Mouse (Mus musculus): ENCODE results near the gene Cbx1.
"Not testable (repeated sequence)": the region's sequence is repeated elsewhere in the genome, so short reads cannot be mapped to it uniquely, and the experiment has no call there.

The Cbx1 gene

GRCm38 (mm10) chr11:96775665-96776064 lies 13.3 kb upstream of the Cbx1 start:
- no peak for DNase-seq (ENCODE audit: low spot score)

DNA sequence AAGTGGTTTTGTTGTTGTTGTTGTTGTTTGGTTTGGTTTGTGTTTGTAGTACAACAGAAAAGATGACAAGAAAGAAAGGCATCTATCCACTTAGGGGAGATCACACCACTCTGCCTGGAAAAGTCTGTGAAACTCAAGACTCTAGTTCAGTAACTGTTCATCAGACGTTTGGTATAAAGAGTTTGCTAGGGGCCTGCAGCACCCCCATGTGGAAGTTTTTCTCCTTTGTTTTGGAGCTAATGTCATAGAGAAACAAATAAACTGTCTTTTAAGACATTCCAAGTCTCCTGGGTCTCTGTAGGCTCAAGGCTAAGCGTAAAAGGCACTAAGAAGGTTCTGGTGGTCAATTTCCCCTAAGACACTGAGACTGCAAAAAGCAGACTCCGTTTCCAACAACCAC lies 12.9 kb upstream of the Cbx1 start:
- no peak for DNase-seq (ENCODE audit: low spot score)

- DNase-seq (ENCODE audit: low spot score) = peak; percentile 99
These were observed 11.7 kb upstream of the Cbx1 start, which contains the start of gene Snx11 for GRCm38 (mm10) chr11:96776968-96777962. TSS of gene Snx11 (minus strand) at chr11:96777559.

GRCm38 (mm10) chr11:96778061-96778627 lies 10.8 kb upstream of the Cbx1 start:
- DNase-seq (ENCODE audit: low spot score) = not testable (repeated sequence)

DNA sequence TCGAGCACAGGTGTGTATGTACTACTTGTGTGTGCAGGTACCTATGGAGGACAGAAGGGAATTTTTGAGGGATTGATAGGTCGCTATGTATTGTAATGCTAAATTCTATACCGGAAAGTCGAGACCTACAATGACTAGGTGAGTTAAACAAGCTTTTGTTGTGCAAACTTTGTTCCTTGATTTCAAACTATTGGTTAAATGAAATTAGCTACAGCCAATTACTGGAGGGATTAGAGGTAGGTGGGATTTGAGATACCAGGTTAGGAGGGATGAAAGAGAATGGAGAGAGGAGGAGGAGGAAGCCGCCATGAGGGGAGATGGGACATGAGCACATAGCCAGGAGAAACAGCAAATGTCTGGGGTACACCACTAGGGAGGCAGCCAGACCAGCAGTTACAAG lies 8.6 kb upstream of the Cbx1 start:
- no peak for DNase-seq (ENCODE audit: low spot score)

- DNase-seq (ENCODE audit: low spot score) = no peak
These were observed 7.5 kb upstream of the Cbx1 start for GRCm38 (mm10) chr11:96781425-96781824.

DNA sequence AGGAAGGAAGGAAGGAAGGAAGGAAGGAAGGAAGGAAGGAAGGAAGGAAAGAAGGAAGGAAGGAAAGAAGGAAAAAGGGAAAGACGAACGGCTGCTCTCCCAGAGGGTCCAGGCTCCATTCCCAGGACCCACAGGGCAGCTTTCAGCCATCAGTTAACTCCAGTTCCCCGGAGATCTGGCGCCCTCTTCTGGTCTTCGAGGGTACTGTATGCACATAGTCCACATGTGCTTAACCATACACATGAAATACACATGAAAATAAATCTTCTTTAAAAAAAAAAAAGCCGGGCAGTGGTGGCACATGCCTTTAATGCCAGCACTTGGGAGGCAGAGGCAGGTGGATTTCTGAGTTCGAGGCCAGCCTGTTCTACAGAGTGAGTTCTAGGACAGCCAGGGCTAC lies 4.1 kb upstream of the Cbx1 start:
- not testable (repeated sequence) for DNase-seq (ENCODE audit: low spot score)

DNA sequence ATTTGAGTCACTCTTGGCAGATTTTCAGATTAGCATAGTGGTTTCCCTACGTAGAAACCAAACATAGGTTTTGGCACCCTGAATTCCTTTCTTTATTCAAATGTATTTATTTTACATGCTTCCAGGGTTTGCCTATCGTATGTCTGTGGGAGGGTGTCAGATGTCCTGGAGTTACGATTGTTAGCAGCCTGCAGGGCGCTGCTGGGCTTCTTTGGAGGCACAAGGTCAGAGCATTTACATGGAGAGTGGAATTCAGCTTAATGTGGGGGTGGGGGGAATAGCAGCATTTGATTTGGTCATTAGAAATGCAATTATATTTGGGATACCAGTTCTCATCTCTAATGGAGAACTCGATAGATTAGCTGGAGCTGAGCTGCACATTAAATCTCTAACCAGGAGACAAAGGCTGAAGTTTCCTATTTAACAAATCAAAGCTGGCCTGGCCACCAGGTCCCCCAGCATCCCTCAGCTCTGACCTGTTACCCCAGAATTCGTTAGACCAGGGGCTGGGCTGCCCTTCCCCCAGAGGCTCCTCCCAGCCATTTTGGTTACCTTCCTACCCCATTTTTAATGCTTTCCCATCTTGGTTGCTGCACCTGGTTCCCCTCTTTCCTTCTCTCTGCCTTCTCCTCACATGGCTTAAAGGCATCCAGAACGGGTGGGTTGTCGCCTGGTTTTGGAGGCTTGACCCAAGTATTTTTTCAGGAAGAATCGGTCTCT lies 2.0 kb upstream of the Cbx1 start:
- DNase-seq (ENCODE audit: low spot score) = no peak

DNA sequence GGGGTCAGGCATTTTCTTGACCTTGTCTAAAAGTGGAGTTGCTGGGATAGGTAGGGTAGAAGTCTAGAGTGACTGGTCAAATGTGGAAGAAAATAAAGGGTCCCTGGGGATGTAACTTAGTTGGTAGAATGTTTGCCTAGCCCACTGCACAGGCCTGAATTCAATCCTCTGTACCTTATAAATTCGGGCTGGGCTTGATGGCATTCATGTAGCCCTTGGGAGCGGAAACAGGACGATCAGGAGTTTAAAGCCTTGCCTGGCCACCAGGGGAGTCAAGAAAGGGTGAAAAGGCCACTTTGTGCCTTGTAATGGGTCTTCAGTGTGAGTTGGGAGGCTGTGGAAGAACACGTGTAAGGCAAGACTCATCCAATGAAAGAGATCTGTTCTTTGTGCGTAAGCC lies 1.1 kb downstream of the Cbx1 start:
- DNase-seq (ENCODE audit: low spot score) = no peak

- no peak for DNase-seq (ENCODE audit: low spot score)
These were observed 1.8 kb downstream of the Cbx1 start for GRCm38 (mm10) chr11:96790681-96791080.

DNA sequence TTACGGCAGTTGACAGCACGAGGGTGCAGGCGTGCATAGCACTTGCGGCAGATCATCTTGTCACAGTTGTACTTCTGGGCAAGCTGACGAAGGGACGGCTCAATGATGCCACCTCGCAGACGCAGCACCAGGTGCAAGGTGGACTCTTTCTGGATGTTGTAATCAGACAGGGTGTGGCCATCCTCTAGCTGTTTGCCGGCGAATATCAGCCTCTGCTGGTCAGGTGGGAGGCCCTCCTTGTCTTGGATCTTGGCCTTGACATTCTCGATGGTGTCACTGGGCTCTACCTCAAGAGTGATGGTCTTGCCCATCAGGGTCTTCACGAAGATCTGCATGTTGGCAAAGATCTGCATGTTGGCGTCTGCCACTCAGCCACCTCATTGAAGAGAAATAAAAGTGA lies 6.6 kb downstream of the Cbx1 start:
- DNase-seq (ENCODE audit: low spot score) = no peak

- DNase-seq (ENCODE audit: low spot score) = no peak
These were observed 7.2 kb downstream of the Cbx1 start for GRCm38 (mm10) chr11:96796081-96796480.

GRCm38 (mm10) chr11:96796586-96796985 lies 7.7 kb downstream of the Cbx1 start:
- DNase-seq (ENCODE audit: low spot score) = no peak

DNA sequence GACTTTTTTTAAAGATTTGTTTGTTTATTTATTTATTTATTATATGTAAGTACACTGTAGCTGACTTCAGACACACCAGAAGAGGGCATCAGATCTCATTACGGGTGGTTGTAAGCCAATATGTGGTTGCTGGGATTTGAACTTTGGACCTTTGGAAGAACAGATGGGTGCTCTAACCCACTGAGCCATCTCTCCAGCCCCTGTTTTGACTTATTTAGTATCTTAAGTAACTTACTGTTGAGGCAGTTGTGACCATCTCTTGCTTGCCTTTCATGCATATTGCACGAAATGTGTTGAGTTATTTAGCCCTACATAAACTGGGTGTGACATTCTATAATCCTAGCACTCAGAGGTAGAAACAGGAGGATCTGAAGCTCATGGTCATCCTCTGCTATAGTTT lies 10.6 kb downstream of the Cbx1 start:
- DNase-seq (ENCODE audit: low spot score) = no peak

DNA sequence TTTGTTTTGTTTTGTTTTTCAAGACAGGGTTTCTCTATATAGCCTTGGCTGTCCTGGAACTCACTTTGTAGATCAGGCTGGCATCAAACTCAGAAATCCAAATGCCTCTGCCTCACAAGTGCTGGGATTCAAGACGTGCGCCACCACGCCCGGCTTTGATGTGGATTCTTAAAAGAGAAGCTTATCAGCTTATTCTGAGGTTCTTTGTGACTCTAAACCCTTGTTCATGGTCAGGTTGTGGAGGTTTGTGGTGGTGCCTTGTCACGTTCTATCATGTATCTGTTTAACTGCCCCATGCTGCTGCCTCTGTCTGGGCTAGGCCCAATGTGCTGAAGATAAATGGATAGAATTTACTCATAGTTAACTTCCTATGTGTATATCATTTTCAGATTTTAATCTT lies 16.7 kb downstream of the Cbx1 start:
- no peak for DNase-seq (ENCODE audit: low spot score)

GRCm38 (mm10) chr11:96808066-96808465 lies 19.1 kb downstream of the Cbx1 start:
- no peak for DNase-seq (ENCODE audit: low spot score)

GRCm38 (mm10) chr11:96809562-96810235 lies 20.8 kb downstream of the Cbx1 start:
- DNase-seq (ENCODE audit: low spot score) = no peak

DNA sequence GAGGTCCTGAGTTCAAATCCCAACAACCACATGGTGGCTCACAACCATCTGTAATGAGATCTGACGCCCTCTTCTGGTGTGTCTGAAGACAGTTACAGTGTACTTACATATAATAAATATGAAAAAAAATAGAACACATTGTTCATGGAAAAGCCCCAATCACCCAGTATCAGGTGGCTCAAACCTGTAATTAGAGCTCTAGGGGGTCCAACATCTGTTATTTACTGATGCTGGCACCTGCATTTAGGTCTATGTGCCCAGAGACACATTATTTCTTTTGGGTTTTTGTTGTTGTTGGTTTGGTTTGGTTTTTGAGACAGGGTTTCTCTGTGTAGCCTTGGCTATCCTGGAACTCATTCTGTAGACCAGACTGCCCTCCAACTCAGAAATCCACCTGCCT lies 22.3 kb downstream of the Cbx1 start:
- DNase-seq (ENCODE audit: low spot score) = not testable (repeated sequence)

- no peak for DNase-seq (ENCODE audit: low spot score)
These were observed 24.5 kb downstream of the Cbx1 start for GRCm38 (mm10) chr11:96813455-96813854.

DNA sequence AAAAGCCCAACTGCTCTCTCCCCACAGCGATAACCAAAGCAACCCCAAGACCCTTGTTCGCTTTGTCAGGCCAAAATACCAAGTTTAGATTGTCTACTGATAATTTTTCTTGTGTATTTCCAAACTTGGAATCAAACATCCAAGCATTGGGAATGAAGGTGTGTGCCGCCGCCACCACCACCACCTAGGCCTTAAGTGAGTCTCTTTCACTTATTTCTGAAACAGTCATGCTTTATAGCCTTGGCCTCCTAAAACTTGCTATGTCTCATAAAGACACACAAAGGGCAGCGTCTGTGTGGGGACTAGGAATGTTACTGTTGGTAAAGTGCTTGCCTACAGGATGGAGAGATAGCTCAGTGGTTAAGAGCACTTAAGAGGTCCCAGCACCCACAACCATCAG lies 25.0 kb downstream of the Cbx1 start:
- no peak for DNase-seq (ENCODE audit: low spot score)

DNA sequence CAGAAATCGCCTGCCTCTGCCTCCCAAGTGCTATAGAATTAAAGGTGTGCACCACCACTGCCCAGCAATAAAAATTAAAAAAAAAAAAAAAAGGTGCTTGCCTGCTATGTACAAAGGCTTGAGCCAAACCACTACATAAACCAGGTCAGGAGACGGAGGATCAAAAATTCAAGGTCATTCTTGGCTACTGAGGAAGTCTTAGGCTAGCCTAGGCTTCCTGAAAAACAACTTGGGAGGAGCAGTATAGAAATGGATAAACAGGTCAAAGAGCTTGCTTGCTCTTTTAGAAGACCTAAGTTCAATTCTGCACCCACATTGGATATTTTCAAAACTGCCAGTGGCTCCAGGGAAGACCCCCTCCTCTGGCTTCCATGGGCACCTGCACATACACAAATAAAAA lies 25.5 kb downstream of the Cbx1 start:
- DNase-seq (ENCODE audit: low spot score) = no peak

DNA sequence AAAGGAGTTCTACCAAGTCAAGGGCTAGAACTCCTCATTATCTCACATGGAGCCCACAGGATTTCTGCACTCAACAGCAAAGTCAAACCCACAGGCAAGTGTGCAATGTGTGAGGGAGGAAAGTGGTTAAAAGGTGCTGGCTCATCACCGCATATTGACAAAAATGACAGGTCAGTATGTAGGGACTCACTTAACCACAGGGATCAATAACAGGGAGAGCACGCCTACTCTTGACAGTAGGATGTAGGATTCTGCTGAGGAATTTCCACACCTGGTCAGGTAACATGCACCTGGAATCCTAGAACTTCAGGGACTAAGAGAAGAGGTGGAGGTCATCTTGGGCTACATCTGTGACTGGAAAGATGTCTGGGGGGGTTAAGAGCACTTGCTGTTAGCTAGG lies 27.0 kb downstream of the Cbx1 start:
- DNase-seq (ENCODE audit: low spot score) = no peak

Data from ovary, adult 18-20 months (tissue).